Mouse (Mus musculus) G1E (cell line): ENCODE data around the gene Zkscan3.

Experiments used
- POLR2AphosphoS5 ChIP-seq: IDR thresholded peaks from 2 replicates; pipeline ENCODE4 v1.6.1; 2012; ENCODE audit warnings: low read depth, low read length, inconsistent platforms; ENCODE audit not compliant: insufficient replicate concordance
- TAL1 ChIP-seq: conservative IDR thresholded peaks from 2 replicates; pipeline ENCODE4 v1.6.1; 2012; ENCODE audit warnings: low read depth, low read length, inconsistent platforms, mixed read lengths

DNA sequence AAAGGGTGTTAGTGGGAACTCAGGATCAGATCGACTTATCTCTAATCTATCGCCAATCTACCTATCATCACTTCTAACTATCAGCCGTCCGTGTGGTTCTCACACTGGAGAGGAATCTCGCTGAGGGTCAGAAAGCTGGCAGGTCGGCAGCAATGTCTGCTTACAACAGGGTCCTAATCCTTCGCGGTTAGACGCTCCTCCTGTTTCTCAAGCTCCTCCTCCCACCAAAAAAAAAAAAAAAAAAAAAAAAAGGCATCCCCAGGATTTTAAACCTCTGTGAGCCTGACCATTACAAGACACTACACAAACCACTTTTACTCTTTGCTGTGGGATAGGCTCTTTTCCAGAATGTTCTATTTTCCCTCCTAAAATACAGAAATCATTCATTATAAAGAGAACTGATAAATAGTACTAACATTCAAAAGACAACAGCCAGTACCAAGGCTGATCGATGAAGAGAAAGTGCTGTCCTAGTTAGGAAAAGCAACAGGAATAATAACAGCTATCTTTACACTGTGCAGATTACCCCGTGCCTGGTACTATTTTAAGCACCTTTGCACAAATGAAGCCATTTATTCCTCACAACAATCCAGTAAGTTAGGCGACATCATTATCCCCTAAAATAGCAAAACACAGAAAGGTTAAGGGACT is 794 bp downstream of the Zkscan3 start:
- TF ChIP-seq TAL1 = no peak
- no peak for TF ChIP-seq POLR2AphosphoS5
